Comparison of ENCODE assay signal across 15 mouse cellular contexts in the genomic region with DNA sequence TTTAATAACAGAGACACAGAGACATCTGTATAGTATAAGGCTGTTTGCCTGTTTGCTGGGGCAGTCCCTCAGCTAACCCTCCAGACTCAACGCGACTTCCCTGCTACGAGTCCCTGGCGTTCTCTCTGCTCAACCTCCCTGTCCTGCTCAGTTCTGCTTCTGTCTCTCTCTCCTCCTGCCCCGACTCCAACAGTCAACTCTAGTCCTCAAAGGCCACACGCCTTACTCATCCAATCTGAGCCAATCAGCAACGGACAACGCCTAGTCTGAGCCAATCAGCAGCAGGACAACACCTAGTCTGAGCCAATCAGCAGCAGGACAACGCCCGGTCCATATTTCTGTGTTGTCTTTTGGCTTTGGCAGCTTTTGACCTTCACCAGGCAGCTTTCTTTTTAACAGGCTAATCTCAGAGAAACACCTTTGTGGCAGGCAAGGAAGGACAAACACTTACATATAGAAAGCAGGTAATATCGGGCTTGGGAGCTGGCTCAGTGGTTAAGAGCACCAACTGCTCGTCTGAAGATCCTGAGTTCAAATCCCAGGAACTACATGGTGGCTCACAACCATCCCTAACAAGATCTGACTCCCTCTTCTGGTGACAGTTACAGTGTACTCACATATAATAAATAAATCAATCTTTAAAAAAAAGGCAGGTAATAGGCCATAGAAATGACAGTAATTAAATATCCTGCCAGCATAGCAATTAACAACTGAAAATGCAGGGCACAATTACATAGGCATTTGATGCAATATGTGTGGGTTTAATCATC. TPM values are rescaled to one million over a fixed set of nuclear protein-coding genes. Genes with fewer than 3 reads are reported as not detected.
DNase-seq lines count a peak whose midpoint lies in the region; ATAC-seq and TF ChIP-seq lines count a peak whose summit lies in the region.
"Had no signal": no experiment of that assay in that cellular context is flagged by ENCODE, and none has a peak within 500 bp of the region (broad histone marks: within the 10 kb centered on the region; RNA-seq: fewer than 3 reads in every experiment).

No protein-coding gene starts in this region.

- peaks cover 7% of the 10 kb centered on the region; the same call in 1 of the 2 replicates for H3K79me2 ChIP-seq in CH12.LX (replicated peaks; ENCODE audit: control insufficient read depth, extremely low read depth, insufficient read depth, poor library complexity, severe bottlenecking)

- DNase-seq in CH12.LX (ENCODE audit: extremely low read depth) (peak; percentile 65), G1E (ENCODE audit: low spot score) (peak; percentile 78)
- no peak for DNase-seq in midbrain, postnatal 0 days (ENCODE audit: low spot score)
- DNase-seq in embryo, embryonic 10.5 days (ENCODE audit: low spot score), result no peak
- DNase-seq: heart, postnatal 36 days; kidney, adult 2 months; left cerebral cortex, postnatal 4 days; lung, postnatal 14 days; midbrain, embryonic 14.5 days had no signal

- H3K27me3 ChIP-seq in CH12.LX (replicated peaks) (no peaks in the 10 kb centered on the region), G1E (ENCODE audit: insufficient read depth, low read length) (no peaks in the 10 kb centered on the region)
- no peaks in the 10 kb centered on the region for H3K27me3 ChIP-seq in midbrain, postnatal 0 days (ENCODE audit: insufficient read depth, low read length)
- H3K27me3 ChIP-seq in midbrain, embryonic 16.5 days (ENCODE audit: control insufficient read depth, insufficient read depth, low read depth, low read length), result no peaks in the 10 kb centered on the region
- H3K27me3 ChIP-seq: neural tube, embryonic 15.5 days had no signal

- WGBS in midbrain, postnatal 0 days, result 92% methylated on average over 12 of the region's 12 CpGs
- WGBS in midbrain, embryonic 16.5 days, result 92% methylated on average over 12 of the region's 12 CpGs

- H3K9ac ChIP-seq in CH12.LX (ENCODE audit: insufficient read depth, low read depth), result no peak overlapping the region
- no peak overlapping the region for H3K9ac ChIP-seq in midbrain, postnatal 0 days (replicated peaks; ENCODE audit: low read length, poor library complexity, severe bottlenecking)
- H3K9ac ChIP-seq in midbrain, embryonic 16.5 days (ENCODE audit: low read depth, low read length), result no peak overlapping the region
- H3K9ac ChIP-seq: neural tube, embryonic 15.5 days had no signal

- no peak for TF ChIP-seq CTCF in CH12.LX (conservative IDR thresholded peaks at IDR 0.05 in 1 of 2, IDR thresholded peaks at IDR 0.05 in 1 of 2; ENCODE audit: low read depth in 2 of 2, low read length in 2 of 2)
- TF ChIP-seq CTCF in G1E (IDR thresholded peaks at IDR 0.05; ENCODE audit: low read depth, low read length), result no peak
- no peak for TF ChIP-seq CTCF in midbrain, postnatal 0 days (IDR thresholded peaks at IDR 0.05)

- H3K27ac ChIP-seq in CH12.LX (ENCODE audit: insufficient read depth, low read depth), result no peak overlapping the region
- no peak overlapping the region for H3K27ac ChIP-seq in midbrain, postnatal 0 days (ENCODE audit: low read depth, low read length)
- H3K27ac ChIP-seq in midbrain, embryonic 16.5 days (ENCODE audit: low read length), result no peak overlapping the region
- H3K27ac ChIP-seq: neural tube, embryonic 15.5 days had no signal

- ATAC-seq in G1E (ENCODE audit: extremely low read depth, insufficient number of reproducible peaks, low FRiP score, poor library complexity, severe bottlenecking), result peak; percentile 78
- ATAC-seq in erythroblast, adult 5-6 weeks (replicated peaks; ENCODE audit: low FRiP score, poor library complexity, severe bottlenecking), result peak; percentile 83
- peak; percentile 52 for ATAC-seq in megakaryocyte progenitor cell, adult 5-6 weeks (replicated peaks; ENCODE audit: poor library complexity)
- ATAC-seq in midbrain, postnatal 0 days (ENCODE audit: low FRiP score), result no peak
- no peak for ATAC-seq in midbrain, embryonic 16.5 days

- TF ChIP-seq RAD21 in CH12.LX (IDR thresholded peaks at IDR 0.05; ENCODE audit: low read depth, low read length), result no peak

- H3K4me1 ChIP-seq in CH12.LX (ENCODE audit: control insufficient read depth in 1 of 2, insufficient read depth in 2 of 2), result peaks cover 15 to 34% of the 10 kb centered on the region in 2 experiments
- H3K4me1 ChIP-seq in G1E (ENCODE audit: insufficient read depth, low read depth, low read length), result peaks cover 34% of the 10 kb centered on the region
- H3K4me1 ChIP-seq in midbrain, postnatal 0 days (ENCODE audit: insufficient read depth, low read length), result 0 out of 2 replicates have a peak, but pooled peaks cover 5% of the 10 kb centered on the region
- peaks cover 8% of the 10 kb centered on the region for H3K4me1 ChIP-seq in midbrain, embryonic 16.5 days (ENCODE audit: control insufficient read depth, insufficient read depth, low read length)

- H3K36me3 ChIP-seq in CH12.LX (replicated peaks in 1 of 2; ENCODE audit: control insufficient read depth in 1 of 2, insufficient read depth in 1 of 2, low read length in 1 of 2), result peaks cover 18 to 23% of the 10 kb centered on the region in 2 experiments
- peaks cover 24% of the 10 kb centered on the region for H3K36me3 ChIP-seq in G1E (replicated peaks)
- peaks cover 19% of the 10 kb centered on the region for H3K36me3 ChIP-seq in midbrain, postnatal 0 days (ENCODE audit: insufficient read depth, low read length)
- peaks cover 13% of the 10 kb centered on the region for H3K36me3 ChIP-seq in midbrain, embryonic 16.5 days (ENCODE audit: control insufficient read depth, insufficient read depth, low read length)

- H3K4me3 ChIP-seq in CH12.LX (replicated peaks in 1 of 3; ENCODE audit: low read depth in 2 of 3, low read length in 2 of 3, poor library complexity in 1 of 3) (no peak overlapping the region), G1E (ENCODE audit: low read depth, low read length) (peak overlapping the region; percentile 55; the same call in 1 of the 2 replicates)
- no peak overlapping the region for H3K4me3 ChIP-seq in midbrain, postnatal 0 days (ENCODE audit: low read depth, low read length)
- no peak overlapping the region for H3K4me3 ChIP-seq in midbrain, embryonic 16.5 days (ENCODE audit: low read depth, low read length)

- dilution Hi-C loops in CH12.LX (cut with MboI; ENCODE audit: extremely low pct_ligation_motif_present, extremely low pct_unique_long_range_greater_than_20kb, low sequenced_read_pairs), result no loop called here

- H3K4me2 ChIP-seq in CH12.LX (ENCODE audit: insufficient read depth, low read depth, poor library complexity, severe bottlenecking), result no peak overlapping the region
- H3K4me2 ChIP-seq in midbrain, postnatal 0 days (ENCODE audit: low read depth, low read length, poor library complexity, severe bottlenecking), result no peak overlapping the region
- H3K4me2 ChIP-seq in midbrain, embryonic 16.5 days (ENCODE audit: low read length), result no peak overlapping the region

- in situ Hi-C loops in CH12.LX (cut with MboI; ENCODE audit: low pct_ligation_motif_present, low pct_unique_long_range_greater_than_20kb, low sequenced_read_pairs), result no loop called here

- H3K9me3 ChIP-seq in CH12.LX (replicated peaks; ENCODE audit: low read length) (no peaks in the 10 kb centered on the region), G1E (replicated peaks) (no peaks in the 10 kb centered on the region)
- no peaks in the 10 kb centered on the region for H3K9me3 ChIP-seq in midbrain, postnatal 0 days (ENCODE audit: low read length)
- no peaks in the 10 kb centered on the region for H3K9me3 ChIP-seq in midbrain, embryonic 16.5 days (replicated peaks; ENCODE audit: control insufficient read depth, low read length, poor library complexity, severe bottlenecking)
- H3K9me3 ChIP-seq: neural tube, embryonic 15.5 days had no signal

- TF ChIP-seq EP300 in CH12.LX (IDR thresholded peaks at IDR 0.05; ENCODE audit: low read length), result no peak

- TF ChIP-seq POLR2A in CH12.LX (IDR thresholded peaks at IDR 0.05; ENCODE audit: low read depth, low read length), result no peak

RNA-seq across cellular contexts. Expression of a gene that starts 0.9 kb away (rescaled TPM):
- total RNA-seq in CH12.LX (2012; rRNA removed), result 34.0 and 42.1 TPM in 2 replicates
- total RNA-seq in CH12.LX (2014; rRNA removed), result 32.2 and 38.8 TPM in 2 replicates
- 51.8 and 57.6 TPM in 2 replicates for polyA plus RNA-seq in CH12.LX (2012; ENCODE audit: insufficient read length, low read depth)
- total RNA-seq in G1E (2014; fragmentation: Nextera tagmentation), result 30.9 and 39.5 TPM in 2 replicates
- total RNA-seq in G1E (2017), result 18.6 and 32.1 TPM in 2 replicates
- polyA plus RNA-seq in G1E (2012), result 13.1 and 13.6 TPM in 2 replicates
- total RNA-seq in erythroblast, adult 5-6 weeks (2015; ENCODE audit: low replicate concordance), result 12.1 and 34.6 TPM in 2 replicates
- 7.8 and 14.1 TPM in 2 replicates for total RNA-seq in erythroblast, adult 5-6 weeks (2017; ENCODE audit: low replicate concordance)
- total RNA-seq in megakaryocyte progenitor cell, adult 5-6 weeks (2015), result 29.1 and 44.3 TPM in 2 replicates
- total RNA-seq in megakaryocyte progenitor cell, adult 5-6 weeks (2017), result 21.7 and 22.1 TPM in 2 replicates
- total RNA-seq in midbrain, postnatal 0 days (2014; rRNA removed), result 81.0 and 101 TPM in 2 replicates
- polyA plus RNA-seq in midbrain, postnatal 0 days (2015; fragmentation: Nextera tagmentation; extraction: Ambion mirVana), result 144 and 149 TPM in 2 replicates
- polyA plus RNA-seq in midbrain, embryonic 16.5 days (2015; fragmentation: Nextera tagmentation; extraction: Ambion mirVana), result 122 and 127 TPM in 2 replicates

RNA-seq across cellular contexts. Expression of a gene that starts 27.2 kb away (rescaled TPM):
- total RNA-seq in CH12.LX (2012; rRNA removed) (0.38 and 0.85 TPM in 2 replicates), CH12.LX (2014; rRNA removed) (0.21 TPM in 1 of 2 replicates, not detected in the other), G1E (2014; fragmentation: Nextera tagmentation) (not detected in 2 replicates), G1E (2017) (0.23 and 0.38 TPM in 2 replicates)
- polyA plus RNA-seq in CH12.LX (2012; ENCODE audit: insufficient read length, low read depth) (1.6 and 1.7 TPM in 2 replicates), G1E (2012) (not detected in 2 replicates)
- total RNA-seq in erythroblast, adult 5-6 weeks (2015; ENCODE audit: low replicate concordance), result not detected in 2 replicates
- total RNA-seq in erythroblast, adult 5-6 weeks (2017; ENCODE audit: low replicate concordance), result not detected in 2 replicates
- not detected in 2 replicates for total RNA-seq in megakaryocyte progenitor cell, adult 5-6 weeks (2015)
- total RNA-seq in megakaryocyte progenitor cell, adult 5-6 weeks (2017), result not detected in 2 replicates
- 0.47 TPM in 1 of 2 replicates, not detected in the other for total RNA-seq in midbrain, postnatal 0 days (2014; rRNA removed)
- 0.36 and 0.54 TPM in 2 replicates for polyA plus RNA-seq in midbrain, postnatal 0 days (2015; fragmentation: Nextera tagmentation; extraction: Ambion mirVana)
- polyA plus RNA-seq in midbrain, embryonic 16.5 days (2015; fragmentation: Nextera tagmentation; extraction: Ambion mirVana), result 0.46 and 0.62 TPM in 2 replicates
- total RNA-seq: heart, adult 8-10 months; heart, postnatal 36 days; layer of hippocampus, postnatal 10 days had no signal

RNA-seq across cellular contexts. Expression of a gene that starts 27.3 kb away (rescaled TPM):
- total RNA-seq in CH12.LX (2012; rRNA removed), result 0.67 and 2.6 TPM in 2 replicates
- 2.0 and 3.0 TPM in 2 replicates for total RNA-seq in CH12.LX (2014; rRNA removed)
- polyA plus RNA-seq in CH12.LX (2012; ENCODE audit: insufficient read length, low read depth), result 0.12 and 0.26 TPM in 2 replicates
- total RNA-seq in G1E (2014; fragmentation: Nextera tagmentation), result not detected in 2 replicates
- total RNA-seq in G1E (2017), result 0.11 and 0.29 TPM in 2 replicates
- polyA plus RNA-seq in G1E (2012), result 0.05 and 0.11 TPM in 2 replicates
- total RNA-seq in erythroblast, adult 5-6 weeks (2015; ENCODE audit: low replicate concordance), result not detected in 2 replicates
- total RNA-seq in erythroblast, adult 5-6 weeks (2017; ENCODE audit: low replicate concordance), result not detected in 2 replicates
- total RNA-seq in megakaryocyte progenitor cell, adult 5-6 weeks (2015), result not detected in 2 replicates
- total RNA-seq in megakaryocyte progenitor cell, adult 5-6 weeks (2017), result not detected in 2 replicates
- 24.1 and 37.5 TPM in 2 replicates for total RNA-seq in midbrain, postnatal 0 days (2014; rRNA removed)
- polyA plus RNA-seq in midbrain, postnatal 0 days (2015; fragmentation: Nextera tagmentation; extraction: Ambion mirVana), result 9.6 and 12.1 TPM in 2 replicates
- 12.1 and 13.6 TPM in 2 replicates for polyA plus RNA-seq in midbrain, embryonic 16.5 days (2015; fragmentation: Nextera tagmentation; extraction: Ambion mirVana)
- total RNA-seq: heart, postnatal 36 days had no signal

RNA-seq across cellular contexts. Expression of a gene that starts 33.9 kb away (rescaled TPM):
- total RNA-seq in CH12.LX (2012; rRNA removed), result 74.7 and 78.1 TPM in 2 replicates
- 49.3 and 53.2 TPM in 2 replicates for total RNA-seq in CH12.LX (2014; rRNA removed)
- polyA plus RNA-seq in CH12.LX (2012; ENCODE audit: insufficient read length, low read depth), result 174 and 184 TPM in 2 replicates
- 78.0 and 79.1 TPM in 2 replicates for total RNA-seq in G1E (2014; fragmentation: Nextera tagmentation)
- total RNA-seq in G1E (2017), result 25.2 and 35.1 TPM in 2 replicates
- 49.3 and 52.1 TPM in 2 replicates for polyA plus RNA-seq in G1E (2012)
- total RNA-seq in erythroblast, adult 5-6 weeks (2015; ENCODE audit: low replicate concordance), result 7.5 and 11.7 TPM in 2 replicates
- total RNA-seq in erythroblast, adult 5-6 weeks (2017; ENCODE audit: low replicate concordance), result 8.5 and 15.1 TPM in 2 replicates
- total RNA-seq in megakaryocyte progenitor cell, adult 5-6 weeks (2015), result 59.1 and 65.6 TPM in 2 replicates
- total RNA-seq in megakaryocyte progenitor cell, adult 5-6 weeks (2017), result 63.1 and 67.3 TPM in 2 replicates
- total RNA-seq in midbrain, postnatal 0 days (2014; rRNA removed), result 17.7 and 27.3 TPM in 2 replicates
- 47.9 and 50.9 TPM in 2 replicates for polyA plus RNA-seq in midbrain, postnatal 0 days (2015; fragmentation: Nextera tagmentation; extraction: Ambion mirVana)
- 58.2 and 59.2 TPM in 2 replicates for polyA plus RNA-seq in midbrain, embryonic 16.5 days (2015; fragmentation: Nextera tagmentation; extraction: Ambion mirVana)

Comparison
In these comparisons a context has a peak if more than half of its experiments do, and no peak if none do; other contexts are left out.
1. DNase-seq: peak in CH12.LX (single experiment) and G1E (single experiment); none in midbrain, postnatal 0 days (single experiment) and embryo, embryonic 10.5 days (single experiment).
2. ATAC-seq: peak in G1E (single experiment), erythroblast, adult 5-6 weeks (single experiment) and megakaryocyte progenitor cell, adult 5-6 weeks (single experiment); none in midbrain, postnatal 0 days (single experiment) and midbrain, embryonic 16.5 days (single experiment).